Mouse (Mus musculus) limb, embryonic 11.5 days (tissue): ENCODE measurements around the gene Spata31d1a. TPM values are rescaled to one million over a fixed set of nuclear protein-coding genes. Genes with fewer than 3 reads are reported as not detected.
"Not testable (repeated sequence)": the region's sequence is repeated elsewhere in the genome, so short reads cannot be mapped to it uniquely, and the experiment has no call there.

Source experiments
- ATAC-seq: fragments of 200-750 bp; cut with Nextera tagmentation; 2 replicates; pipeline ENCODE4 v1.8.0; 2017; ENCODE audit warnings: low read depth; ENCODE audit not compliant: insufficient number of reproducible peaks, low FRiP score, low TSS enrichment
- DNase-seq: peaks from one replicate; pipeline ENCODE4 v3.0.0-alpha.2; 2015; ENCODE audit warnings: low spot score
- H3K27ac ChIP-seq: fragments of 300-500 bp; sonication (generic); replicated peaks from 2 replicates; pipeline ENCODE4 v1.5.1; 2014; ENCODE audit warnings: low read depth, mild to moderate bottlenecking, low read length
- H3K27me3 ChIP-seq: fragments of 300-500 bp; sonication (generic); 2 replicates; pipeline ENCODE4 v1.6.1; 2014; ENCODE audit warnings: mild to moderate bottlenecking, low read length, mixed read lengths; ENCODE audit not compliant: control insufficient read depth, insufficient read depth
- H3K36me3 ChIP-seq: fragments of 300-500 bp; sonication (generic); 2 replicates; pipeline ENCODE4 v1.6.1; 2014; ENCODE audit warnings: mild to moderate bottlenecking, low read length, moderate library complexity, mixed read lengths; ENCODE audit not compliant: control insufficient read depth, insufficient read depth
- H3K4me1 ChIP-seq: fragments of 300-500 bp; sonication (generic); 2 replicates; pipeline ENCODE4 v1.6.1; 2014; ENCODE audit warnings: low read length, mixed read lengths; ENCODE audit not compliant: control insufficient read depth, insufficient read depth
- H3K4me2 ChIP-seq: fragments of 300-500 bp; sonication (generic); 2 replicates; pipeline ENCODE4 v1.6.1; 2014; ENCODE audit warnings: low read depth, mild to moderate bottlenecking, moderate library complexity; ENCODE audit not compliant: severe bottlenecking
- H3K4me3 ChIP-seq: fragments of 300-500 bp; sonication (generic); 2 replicates; pipeline ENCODE4 v1.5.1; 2014; ENCODE audit warnings: low read depth, low read length
- H3K9ac ChIP-seq: fragments of 300-500 bp; sonication (generic); 2 replicates; pipeline ENCODE4 v1.6.1; 2014; ENCODE audit warnings: mild to moderate bottlenecking, low read length
- H3K9me3 ChIP-seq: fragments of 300-500 bp; sonication (generic); 2 replicates; pipeline ENCODE4 v1.6.1; 2016; ENCODE audit warnings: low read length; ENCODE audit not compliant: control insufficient read depth
- WGBS: fragments of 180-500 bp; shearing (Covaris S2); extraction: QIAGEN DNeasy Blood & Tissue Kit; methylation state at CpG from one replicate; pipeline ENCODE4 v1.1.7; 2014; 5-methylcytosine and 5-hydroxymethylcytosine counted together
- polyA plus RNA-seq: library from polyadenylated mRNA; unstranded; fragments of >200 nt; fragmentation: Nextera tagmentation; extraction: Ambion mirVana; gene quantifications from 2 replicates; pipeline ENCODE4 v1.2.1, GENCODE M21; 2014

Spata31d1a gene
- polyA plus RNA-seq, 1 experiment from 2014 or later, result not detected

- H3K4me3 ChIP-seq, result no peak overlapping the region
- 90% methylated on average over 1 of the region's 1 CpGs for whole genome bisulfite sequencing
- no peak overlapping the region for H3K27ac ChIP-seq
- no peak overlapping the region for H3K4me2 ChIP-seq
- no peak overlapping the region for H3K9ac ChIP-seq
- no peaks in the 10 kb centered on the region for H3K36me3 ChIP-seq
- 0 out of 2 replicates have a peak, but pooled peaks cover 2% of the 10 kb centered on the region for H3K4me1 ChIP-seq
- H3K9me3 ChIP-seq, result no peaks in the 10 kb centered on the region
- H3K27me3 ChIP-seq, result no peaks in the 10 kb centered on the region
- ATAC-seq (no peak), DNase-seq (no peak)
Measured at GRCm38 (mm10) chr13:59719475-59719874, 9.3 kb upstream of the Spata31d1a start.

- not testable (repeated sequence) for H3K4me3 ChIP-seq, H3K9me3 ChIP-seq, H3K9ac ChIP-seq, H3K36me3 ChIP-seq, H3K4me1 ChIP-seq, H3K27me3 ChIP-seq, H3K27ac ChIP-seq, ATAC-seq, H3K4me2 ChIP-seq, DNase-seq
- 44% methylated on average over 6 of the region's 6 CpGs for WGBS
Measured at GRCm38 (mm10) chr13:59718857-59719440, 8.8 kb upstream of the Spata31d1a start.

- WGBS, result 42% methylated on average over 3 of the region's 3 CpGs
Measured at GRCm38 (mm10) chr13:59713710-59714109, 3.6 kb upstream of the Spata31d1a start.

GRCm38 (mm10) chr13:59711984-59712383 lies 1.9 kb upstream of the Spata31d1a start, which contains the start of gene Spata31d1b:
Gene Spata31d1b, plus strand, starts transcription at chr13:59712284.
- WGBS, result 78% methylated on average over 3 of the region's 3 CpGs
- H3K27ac ChIP-seq, H3K4me3 ChIP-seq, ATAC-seq, H3K9ac ChIP-seq, H3K4me2 ChIP-seq, H3K36me3 ChIP-seq, H3K4me1 ChIP-seq, H3K9me3 ChIP-seq, DNase-seq, H3K27me3 ChIP-seq: not testable (repeated sequence)

More at GRCm38 (mm10) chr13:59713710-59714109, 3.6 kb upstream of the Spata31d1a start:
- H3K4me2 ChIP-seq, result no peak overlapping the region
- no peak for DNase-seq
- no peaks in the 10 kb centered on the region for H3K36me3 ChIP-seq
- no peaks in the 10 kb centered on the region for H3K9me3 ChIP-seq
- no peaks in the 10 kb centered on the region for H3K4me1 ChIP-seq
- H3K27ac ChIP-seq, result no peak overlapping the region
- H3K9ac ChIP-seq, result no peak overlapping the region
- no peak overlapping the region for H3K4me3 ChIP-seq
- no peaks in the 10 kb centered on the region for H3K27me3 ChIP-seq
- no peak for ATAC-seq

GRCm38 (mm10) chr13:59704562-59704961 lies 5.6 kb downstream of the Spata31d1a start:
- 66% methylated on average over 12 of the region's 12 CpGs for WGBS
- no peak overlapping the region for H3K9ac ChIP-seq
- H3K4me1 ChIP-seq, result no peaks in the 10 kb centered on the region
- no peaks in the 10 kb centered on the region for H3K9me3 ChIP-seq
- DNase-seq (no peak), ATAC-seq (no peak)
- H3K4me2 ChIP-seq, result no peak overlapping the region
- H3K4me3 ChIP-seq, result no peak overlapping the region
- no peak overlapping the region for H3K27ac ChIP-seq
- H3K27me3 ChIP-seq, result no peaks in the 10 kb centered on the region
- H3K36me3 ChIP-seq, result no peaks in the 10 kb centered on the region

GRCm38 (mm10) chr13:59703514-59703913 lies 6.6 kb downstream of the Spata31d1a start:
- 88% methylated on average over 12 of the region's 12 CpGs for WGBS
- Histone ChIP-seq H3K9ac (no peak overlapping the region), H3K4me1 (no peaks in the 10 kb centered on the region), H3K27ac (no peak overlapping the region), H3K9me3 (no peaks in the 10 kb centered on the region), H3K36me3 (no peaks in the 10 kb centered on the region), H3K4me3 (no peak overlapping the region), H3K27me3 (no peaks in the 10 kb centered on the region), H3K4me2 (no peak overlapping the region)
- no peak for DNase-seq
- no peak for ATAC-seq

- not testable (repeated sequence) for H3K9me3 ChIP-seq, H3K4me3 ChIP-seq, H3K36me3 ChIP-seq, DNase-seq, H3K27me3 ChIP-seq, H3K9ac ChIP-seq, H3K4me1 ChIP-seq, ATAC-seq, H3K27ac ChIP-seq, H3K4me2 ChIP-seq
- 70% methylated on average over 1 of the region's 1 CpGs for WGBS
Measured at GRCm38 (mm10) chr13:59700137-59700536, 10.0 kb downstream of the Spata31d1a start.

GRCm38 (mm10) chr13:59699131-59699530 lies 11.0 kb downstream of the Spata31d1a start:
- no peaks in the 10 kb centered on the region for H3K4me1 ChIP-seq
- no peak overlapping the region for H3K4me3 ChIP-seq
- DNase-seq, result no peak
- 93% methylated on average over 8 of the region's 8 CpGs for WGBS
- H3K9me3 ChIP-seq, result no peaks in the 10 kb centered on the region
- no peaks in the 10 kb centered on the region for H3K36me3 ChIP-seq
- H3K4me2 ChIP-seq, result no peak overlapping the region
- no peak for ATAC-seq
- no peaks in the 10 kb centered on the region for H3K27me3 ChIP-seq
- H3K9ac ChIP-seq, result no peak overlapping the region
- H3K27ac ChIP-seq, result no peak overlapping the region

GRCm38 (mm10) chr13:59695781-59696180 lies 14.3 kb downstream of the Spata31d1a start:
- no peaks in the 10 kb centered on the region for H3K4me1 ChIP-seq
- no peak overlapping the region for H3K4me2 ChIP-seq
- H3K27me3 ChIP-seq, result no peaks in the 10 kb centered on the region
- 77% methylated on average over 7 of the region's 7 CpGs for WGBS
- ATAC-seq (no peak), DNase-seq (no peak)
- H3K9ac ChIP-seq, result no peak overlapping the region
- H3K4me3 ChIP-seq, result no peak overlapping the region
- H3K36me3 ChIP-seq, result no peaks in the 10 kb centered on the region
- H3K9me3 ChIP-seq, result no peaks in the 10 kb centered on the region
- no peak overlapping the region for H3K27ac ChIP-seq
